Mouse (Mus musculus) lung, embryonic 15.5 days (tissue): ENCODE results near the gene Mrpl3. TPM values are rescaled to one million over a fixed set of nuclear protein-coding genes. Genes with fewer than 3 reads are reported as not detected.

ENCODE experiments used
- ATAC-seq: fragments of 200-750 bp; cut with Nextera tagmentation; 2 replicates; pipeline ENCODE4 v1.8.0; 2017; ENCODE audit warnings: moderate number of reproducible peaks, borderline replicate concordance; ENCODE audit not compliant: low FRiP score, low TSS enrichment; ENCODE audit errors: extremely low read depth
- H3K27ac ChIP-seq: fragments of 300-500 bp; sonication (generic); 2 replicates; pipeline ENCODE4 v1.5.1; 2015; ENCODE audit warnings: moderate library complexity, mild to moderate bottlenecking, inconsistent platforms
- H3K27me3 ChIP-seq: fragments of 300-500 bp; sonication (generic); 2 replicates; pipeline ENCODE4 v1.6.1; 2015; ENCODE audit warnings: inconsistent platforms
- H3K36me3 ChIP-seq: fragments of 300-500 bp; sonication (generic); 2 replicates; pipeline ENCODE4 v1.6.1; 2015; ENCODE audit warnings: inconsistent platforms
- H3K4me1 ChIP-seq: fragments of 300-500 bp; sonication (generic); 2 replicates; pipeline ENCODE4 v1.6.1; 2015; ENCODE audit warnings: inconsistent platforms
- H3K4me2 ChIP-seq: fragments of 300-500 bp; sonication (generic); 2 replicates; pipeline ENCODE4 v1.6.1; 2015; ENCODE audit warnings: inconsistent platforms, mild to moderate bottlenecking, moderate library complexity
- H3K4me3 ChIP-seq: fragments of 300-500 bp; sonication (generic); 2 replicates; pipeline ENCODE4 v1.5.1; 2015; ENCODE audit warnings: mild to moderate bottlenecking, inconsistent platforms
- H3K9ac ChIP-seq: fragments of 300-500 bp; sonication (generic); 2 replicates; pipeline ENCODE4 v1.6.1; 2015; ENCODE audit warnings: inconsistent platforms
- H3K9me3 ChIP-seq: fragments of 300-500 bp; sonication (generic); 2 replicates; pipeline ENCODE4 v1.6.1; 2016; ENCODE audit warnings: inconsistent platforms
- WGBS: fragments of 180-500 bp; shearing (Covaris S2); methylation state at CpG from one replicate; pipeline ENCODE4 v1.1.7; 2015; 5-methylcytosine and 5-hydroxymethylcytosine counted together
- polyA plus RNA-seq: library from polyadenylated mRNA; unstranded; fragments of >200 nt; fragmentation: Nextera tagmentation; extraction: Ambion mirVana; gene quantifications from 2 replicates; pipeline ENCODE4 v1.2.1, GENCODE M21; 2015

Gene Mrpl3
- polyA plus RNA-seq: 109 and 115 TPM in 2 replicates

DNA sequence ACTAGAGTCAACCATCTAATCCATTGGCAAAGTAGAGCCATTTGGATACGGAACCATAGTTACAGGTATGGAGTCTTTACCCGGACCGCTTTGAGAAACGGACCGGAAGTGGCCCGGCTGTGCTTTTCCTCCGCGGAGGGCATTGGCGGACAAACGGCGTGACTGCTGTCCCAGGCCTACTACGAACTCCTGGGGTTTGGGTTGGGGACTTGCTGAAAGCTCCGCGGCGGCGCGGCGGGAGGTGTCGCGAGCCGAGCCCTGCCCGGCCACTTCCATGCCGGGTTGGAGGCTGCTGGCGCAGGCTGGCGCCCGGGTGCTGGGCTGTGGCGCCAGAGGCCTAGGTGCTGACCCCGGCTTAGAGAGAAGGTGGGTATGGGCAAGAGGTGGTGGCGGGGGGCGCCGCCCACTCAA is at the start of gene Mrpl3:
Gene Mrpl3, plus strand, starts transcription at position 93 of the 411 bp plus-strand sequence.
- H3K27me3 ChIP-seq: no peaks in the 10 kb centered on the region
- H3K4me1 ChIP-seq: peaks cover 7% of the 10 kb centered on the region
- H3K4me2 ChIP-seq: peak within 1 kb of the TSS; percentile 66
- peak within 1 kb of the TSS; percentile 100 for H3K4me3 ChIP-seq
- under 1% methylated on average over 31 of the region's 31 CpGs for WGBS
- peaks cover 27% of the 10 kb centered on the region for H3K36me3 ChIP-seq
- H3K9ac ChIP-seq: peak within 1 kb of the TSS; percentile 100
- peak within 1 kb of the TSS; percentile 76 for H3K27ac ChIP-seq
- no peaks in the 10 kb centered on the region for H3K9me3 ChIP-seq
- peak; percentile 74; the same call in 1 of the 2 replicates for ATAC-seq

DNA sequence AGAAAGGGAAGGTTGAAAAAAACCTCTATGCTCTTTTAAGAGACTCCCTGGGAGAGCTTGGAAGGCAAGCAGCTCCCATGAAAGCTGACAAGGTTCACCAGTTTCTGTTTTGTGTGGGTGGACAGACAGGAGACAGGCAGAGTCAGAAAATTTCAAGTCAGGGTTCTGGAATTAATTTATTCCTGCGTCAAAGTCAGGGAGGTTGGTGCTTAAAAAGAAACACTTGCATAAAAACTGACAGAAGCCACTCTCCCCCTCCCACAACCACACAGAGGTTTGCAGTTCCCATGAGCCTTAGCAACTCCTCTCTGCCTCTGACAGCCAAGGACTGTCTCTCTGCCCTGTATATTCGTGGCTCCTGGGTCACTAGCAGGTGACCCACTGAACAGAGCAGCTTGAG is 42.3 kb upstream of the Mrpl3 start:
- WGBS: 29% methylated on average over 2 of the region's 2 CpGs
- no peak for ATAC-seq

DNA sequence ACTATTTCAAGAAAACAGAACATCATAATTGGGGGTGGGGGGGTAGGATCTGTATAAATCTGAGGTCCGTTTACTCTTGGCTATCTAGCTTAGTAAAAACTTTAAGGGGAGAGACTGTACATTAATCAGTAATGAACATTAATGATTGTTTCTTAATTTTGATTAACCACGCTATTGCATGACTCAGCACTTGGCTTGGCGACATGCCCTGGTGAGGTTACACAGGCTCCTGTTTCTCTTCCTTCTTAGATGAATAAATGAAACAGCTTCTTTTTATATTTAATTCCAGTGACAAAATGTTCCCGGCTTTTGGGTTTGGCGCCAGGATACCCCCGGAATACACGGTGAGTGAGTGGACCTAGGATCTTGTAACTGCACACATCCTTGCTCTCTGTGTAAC is 34.9 kb upstream of the Mrpl3 start:
- H3K27ac ChIP-seq: no peak overlapping the region
- H3K9me3 ChIP-seq: no peaks in the 10 kb centered on the region
- no peaks in the 10 kb centered on the region for H3K36me3 ChIP-seq
- no peak overlapping the region for H3K4me3 ChIP-seq
- H3K9ac ChIP-seq: no peak overlapping the region
- H3K4me1 ChIP-seq: no peaks in the 10 kb centered on the region
- WGBS: 80% methylated on average over 7 of the region's 7 CpGs
- H3K4me2 ChIP-seq: no peak overlapping the region
- no peaks in the 10 kb centered on the region for H3K27me3 ChIP-seq
- ATAC-seq: no peak

More for the DNA sequence above, 42.3 kb upstream of the Mrpl3 start:
- H3K27me3 ChIP-seq: no peaks in the 10 kb centered on the region
- no peaks in the 10 kb centered on the region for H3K9me3 ChIP-seq
- no peak overlapping the region for H3K9ac ChIP-seq
- no peak overlapping the region for H3K4me2 ChIP-seq
- no peaks in the 10 kb centered on the region for H3K4me1 ChIP-seq
- no peaks in the 10 kb centered on the region for H3K36me3 ChIP-seq
- H3K4me3 ChIP-seq: no peak overlapping the region
- H3K27ac ChIP-seq: no peak overlapping the region

DNA sequence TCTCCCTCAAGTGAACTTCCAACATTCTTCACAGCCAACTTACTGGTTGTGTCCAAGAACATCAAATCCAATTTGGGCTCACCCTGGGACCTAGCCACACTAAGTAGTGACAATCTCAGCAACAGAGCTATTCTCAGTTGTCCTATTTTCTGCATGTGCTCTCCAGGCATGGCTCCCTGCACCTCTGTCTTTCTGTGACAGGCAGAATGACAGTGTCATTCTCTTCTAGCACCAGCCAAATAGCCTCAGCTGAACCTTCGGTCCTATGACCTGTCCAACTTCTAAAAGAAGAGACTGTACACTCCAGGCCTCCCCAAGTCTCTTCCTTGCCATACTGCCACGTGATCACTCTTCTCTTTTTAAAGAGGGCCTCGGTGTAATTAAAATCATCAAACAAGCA is 24.7 kb upstream of the Mrpl3 start:
- Histone ChIP-seq H3K4me3 (no peak overlapping the region), H3K9me3 (no peaks in the 10 kb centered on the region), H3K4me2 (no peak overlapping the region), H3K36me3 (no peaks in the 10 kb centered on the region), H3K27ac (no peak overlapping the region), H3K9ac (no peak overlapping the region), H3K4me1 (no peaks in the 10 kb centered on the region), H3K27me3 (no peaks in the 10 kb centered on the region)
- ATAC-seq: no peak
- WGBS: 68% methylated on average over 3 of the region's 3 CpGs

DNA sequence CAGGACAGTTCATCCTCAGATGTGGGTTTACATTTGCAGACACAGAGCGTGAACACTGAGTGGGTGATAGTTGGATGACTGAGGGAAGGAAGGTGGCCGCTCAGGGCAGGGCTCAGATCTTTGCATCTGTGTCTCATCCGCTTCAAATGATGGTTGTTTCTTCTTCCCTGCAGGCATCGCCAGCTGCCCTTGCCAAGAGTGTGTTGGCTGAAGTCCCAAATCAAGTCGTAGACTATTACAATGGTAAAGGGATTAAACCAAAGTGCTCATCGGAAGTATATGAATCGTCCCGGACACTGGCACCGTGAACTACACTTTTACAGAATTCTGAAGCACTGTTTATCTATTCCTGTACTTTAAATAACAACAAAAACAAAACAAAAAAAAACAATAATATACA is 20.5 kb upstream of the Mrpl3 start:
- Histone ChIP-seq H3K4me1 (no peaks in the 10 kb centered on the region), H3K9ac (no peak overlapping the region), H3K4me2 (no peak overlapping the region), H3K36me3 (no peaks in the 10 kb centered on the region), H3K9me3 (no peaks in the 10 kb centered on the region), H3K27me3 (no peaks in the 10 kb centered on the region), H3K4me3 (no peak overlapping the region), H3K27ac (no peak overlapping the region)
- 75% methylated on average over 9 of the region's 9 CpGs for WGBS
- ATAC-seq: no peak

DNA sequence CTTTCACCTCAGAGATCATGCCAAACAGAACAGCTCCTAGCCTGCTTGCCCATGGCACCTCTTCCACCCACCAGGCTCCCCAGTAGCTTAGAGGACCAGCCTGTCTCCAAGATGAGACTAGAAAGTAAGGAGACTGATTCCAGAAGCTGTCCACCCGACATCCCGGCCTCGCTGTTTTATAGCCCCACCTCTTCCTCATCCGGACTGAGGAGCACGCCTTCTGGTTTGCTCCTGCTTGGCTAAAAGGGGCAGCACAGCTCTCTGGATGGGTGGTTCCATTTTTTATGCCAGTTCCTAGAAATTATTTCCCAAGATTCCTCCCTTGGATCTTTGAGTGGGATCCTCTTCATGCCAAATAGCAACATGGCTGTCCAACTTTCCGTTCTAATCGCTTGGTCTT is 19.4 kb upstream of the Mrpl3 start:
- Histone ChIP-seq H3K27me3 (no peaks in the 10 kb centered on the region), H3K4me2 (no peak overlapping the region), H3K4me3 (no peak overlapping the region), H3K27ac (no peak overlapping the region), H3K36me3 (no peaks in the 10 kb centered on the region), H3K9ac (no peak overlapping the region), H3K4me1 (no peaks in the 10 kb centered on the region), H3K9me3 (no peaks in the 10 kb centered on the region)
- no peak for ATAC-seq
- 86% methylated on average over 7 of the region's 7 CpGs for WGBS

DNA sequence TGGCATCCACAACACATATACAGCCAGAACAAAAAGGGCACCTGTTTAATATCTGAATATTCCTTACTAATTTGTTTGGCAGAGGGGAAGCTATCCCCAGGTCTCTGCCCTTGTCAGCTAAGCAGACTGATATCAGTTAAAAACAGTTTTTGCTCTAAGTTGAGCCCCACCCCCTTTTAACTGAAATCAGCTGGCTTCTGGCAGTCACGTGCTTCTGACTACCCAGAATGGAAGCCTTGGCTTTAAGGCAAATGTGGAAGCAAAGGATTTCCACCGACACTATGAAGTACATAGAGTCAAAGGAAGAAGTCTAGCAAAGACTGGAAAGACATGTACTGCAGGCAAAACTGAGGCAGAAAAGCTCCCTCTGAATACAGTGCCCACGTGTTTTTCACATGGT is 15.2 kb upstream of the Mrpl3 start:
- no peak overlapping the region for H3K9ac ChIP-seq
- 70% methylated on average over 3 of the region's 3 CpGs for WGBS
- H3K27me3 ChIP-seq: no peaks in the 10 kb centered on the region
- H3K36me3 ChIP-seq: no peaks in the 10 kb centered on the region
- no peak for ATAC-seq
- H3K4me3 ChIP-seq: no peak overlapping the region
- H3K9me3 ChIP-seq: no peaks in the 10 kb centered on the region
- no peak overlapping the region for H3K4me2 ChIP-seq
- H3K4me1 ChIP-seq: no peaks in the 10 kb centered on the region
- no peak overlapping the region for H3K27ac ChIP-seq

DNA sequence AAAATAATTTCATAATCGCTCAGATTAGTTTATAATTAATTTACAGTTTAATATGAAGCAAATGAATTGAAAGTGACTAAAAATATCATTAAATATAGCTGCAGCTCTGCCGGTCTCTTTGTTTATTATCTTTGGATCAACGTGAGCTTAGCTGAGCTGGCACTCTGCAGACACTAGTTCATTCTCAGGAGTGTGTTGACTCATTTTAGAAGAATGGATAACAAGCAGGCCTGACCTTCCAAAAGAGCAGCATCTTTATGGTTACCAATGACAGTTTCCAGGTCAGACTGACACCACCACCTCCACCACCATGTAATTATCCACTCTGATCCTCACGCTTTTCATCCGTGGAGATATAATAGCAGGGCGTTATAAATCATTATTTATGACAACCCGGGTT is 7.0 kb upstream of the Mrpl3 start:
- 55% methylated on average over 7 of the region's 7 CpGs for WGBS
- H3K4me2 ChIP-seq: no peak overlapping the region
- H3K27me3 ChIP-seq: no peaks in the 10 kb centered on the region
- no peaks in the 10 kb centered on the region for H3K9me3 ChIP-seq
- ATAC-seq: no peak
- no peak overlapping the region for H3K9ac ChIP-seq
- no peaks in the 10 kb centered on the region for H3K4me1 ChIP-seq
- no peaks in the 10 kb centered on the region for H3K36me3 ChIP-seq
- H3K27ac ChIP-seq: no peak overlapping the region
- no peak overlapping the region for H3K4me3 ChIP-seq

DNA sequence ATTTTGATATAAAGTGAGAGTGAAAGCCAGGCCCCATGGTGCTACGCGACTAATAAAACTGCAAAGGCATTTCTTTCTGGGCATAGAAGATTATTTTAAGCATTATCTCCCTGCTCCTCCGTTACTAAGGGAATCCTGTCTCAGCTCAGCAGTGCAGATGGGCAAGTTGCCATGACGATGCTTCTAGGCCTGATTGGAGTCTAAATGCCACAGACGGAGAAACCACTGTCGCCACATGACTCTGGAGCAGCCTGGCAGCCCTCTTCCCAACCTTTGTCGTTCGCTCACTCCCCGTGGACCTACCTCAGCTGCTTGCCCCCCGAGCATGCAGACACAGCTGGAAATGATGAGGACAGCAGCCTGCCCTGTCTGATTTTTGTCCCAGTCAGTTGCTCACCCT is 4.7 kb upstream of the Mrpl3 start:
- no peak overlapping the region for H3K4me2 ChIP-seq
- no peak for ATAC-seq
- no peaks in the 10 kb centered on the region for H3K9me3 ChIP-seq
- no peaks in the 10 kb centered on the region for H3K4me1 ChIP-seq
- WGBS: 65% methylated on average over 10 of the region's 10 CpGs
- H3K4me3 ChIP-seq: no peak overlapping the region
- no peaks in the 10 kb centered on the region for H3K36me3 ChIP-seq
- H3K27me3 ChIP-seq: no peaks in the 10 kb centered on the region
- no peak overlapping the region for H3K9ac ChIP-seq
- H3K27ac ChIP-seq: no peak overlapping the region

DNA sequence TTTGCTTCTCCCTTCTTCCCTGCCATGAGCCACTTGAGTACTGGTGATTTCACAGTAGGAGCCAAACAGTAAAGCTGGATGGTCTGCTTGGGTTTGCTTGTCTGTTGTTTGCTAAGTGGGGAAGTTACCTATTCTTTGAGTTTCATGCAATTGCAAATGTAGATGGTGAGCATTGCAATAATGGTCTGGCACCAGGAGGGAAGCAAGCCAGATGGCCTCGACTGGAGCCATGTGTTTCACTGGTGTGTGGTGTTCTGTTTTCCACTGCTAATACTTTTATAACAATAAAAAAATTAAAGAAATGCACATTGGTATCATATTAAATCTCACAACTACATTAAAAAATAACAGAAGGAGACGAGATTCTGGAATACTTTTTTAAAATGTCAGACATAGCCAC is 3.4 kb upstream of the Mrpl3 start:
- H3K27me3 ChIP-seq: no peaks in the 10 kb centered on the region
- no peaks in the 10 kb centered on the region for H3K36me3 ChIP-seq
- peaks cover 7% of the 10 kb centered on the region for H3K4me1 ChIP-seq
- no peak overlapping the region for H3K9ac ChIP-seq
- 33% methylated on average over 2 of the region's 2 CpGs for WGBS
- no peak overlapping the region for H3K4me3 ChIP-seq
- H3K9me3 ChIP-seq: no peaks in the 10 kb centered on the region
- ATAC-seq: no peak
- H3K4me2 ChIP-seq: no peak overlapping the region
- no peak overlapping the region for H3K27ac ChIP-seq

DNA sequence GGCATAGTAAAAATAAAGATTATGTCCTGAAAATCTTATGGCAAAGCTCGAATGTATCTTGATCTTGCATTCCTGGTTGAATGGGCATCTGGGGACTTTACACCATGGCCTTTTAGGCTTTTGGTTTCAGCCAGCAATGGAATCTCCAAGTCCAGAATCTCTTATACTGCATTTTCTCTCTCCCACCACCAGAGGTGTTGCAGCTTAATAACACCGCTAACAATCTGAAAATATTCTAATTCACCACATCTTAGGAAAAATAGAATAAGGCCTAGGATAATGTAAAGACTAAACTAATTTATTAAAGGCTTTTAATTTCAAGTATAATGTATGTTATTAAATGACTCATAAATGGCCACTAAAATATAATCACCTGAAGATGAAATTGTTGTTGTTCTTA is 2.8 kb upstream of the Mrpl3 start:
- Histone ChIP-seq H3K27me3 (no peaks in the 10 kb centered on the region), H3K9me3 (no peaks in the 10 kb centered on the region), H3K4me3 (no peak overlapping the region), H3K27ac (no peak overlapping the region), H3K36me3 (no peaks in the 10 kb centered on the region), H3K9ac (no peak overlapping the region), H3K4me1 (peaks cover 7% of the 10 kb centered on the region), H3K4me2 (no peak overlapping the region)
- WGBS: 45% methylated on average over 2 of the region's 2 CpGs
- ATAC-seq: no peak

DNA sequence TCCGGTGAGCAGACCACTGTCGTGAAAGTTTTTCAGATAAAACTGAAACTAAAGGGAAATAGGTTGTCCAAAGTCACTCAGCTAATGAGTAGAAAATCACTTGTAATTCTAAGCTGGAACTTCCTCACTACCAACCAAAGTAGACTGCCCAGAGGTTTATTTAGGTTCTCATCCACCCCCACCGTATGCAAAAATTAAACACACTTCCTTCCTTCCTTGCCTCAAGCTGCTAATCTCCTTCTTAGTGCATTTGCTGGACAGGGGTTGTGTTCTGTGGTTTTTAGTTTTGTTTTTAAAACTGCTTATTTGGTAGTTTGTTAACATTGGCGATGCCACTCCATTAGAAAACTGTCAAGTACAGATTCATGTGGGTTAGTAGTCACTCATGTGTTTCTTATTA is 773 bp downstream of the Mrpl3 start:
- H3K27me3 ChIP-seq: no peaks in the 10 kb centered on the region
- peak overlapping the region; percentile 66 for H3K4me2 ChIP-seq
- peaks cover 7% of the 10 kb centered on the region for H3K4me1 ChIP-seq
- ATAC-seq: no peak
- H3K36me3 ChIP-seq: peaks cover 33% of the 10 kb centered on the region
- WGBS: 35% methylated on average over 4 of the region's 4 CpGs
- no peaks in the 10 kb centered on the region for H3K9me3 ChIP-seq
- H3K9ac ChIP-seq: peak overlapping the region; percentile 100
- peak overlapping the region; percentile 76; the same call in 1 of the 2 replicates for H3K27ac ChIP-seq
- H3K4me3 ChIP-seq: peak overlapping the region; percentile 100

DNA sequence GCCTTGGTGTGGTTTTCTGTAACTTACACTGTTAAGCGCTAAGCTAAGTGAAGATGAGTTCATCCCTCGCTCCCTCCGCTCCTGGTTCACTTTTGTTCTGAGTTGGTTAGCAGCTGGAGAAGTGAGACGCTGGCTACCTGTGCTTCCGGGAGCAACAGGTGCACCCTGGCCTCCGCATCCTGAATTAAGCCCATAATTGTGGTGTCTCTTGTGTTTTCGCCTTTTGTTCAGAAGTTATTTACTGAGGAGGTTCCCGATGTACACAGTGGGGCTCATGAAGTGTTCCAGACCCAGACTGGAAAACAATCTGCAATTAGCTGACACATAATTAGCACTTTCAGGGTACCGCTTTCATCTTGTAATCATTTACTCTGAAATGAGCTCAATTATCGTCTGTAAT is 16.1 kb downstream of the Mrpl3 start:
- 93% methylated on average over 10 of the region's 10 CpGs for WGBS
- H3K4me3 ChIP-seq: no peak overlapping the region
- H3K27me3 ChIP-seq: no peaks in the 10 kb centered on the region
- H3K9me3 ChIP-seq: no peaks in the 10 kb centered on the region
- H3K9ac ChIP-seq: no peak overlapping the region
- H3K4me1 ChIP-seq: no peaks in the 10 kb centered on the region
- peaks cover 54% of the 10 kb centered on the region for H3K36me3 ChIP-seq
- ATAC-seq: no peak
- H3K27ac ChIP-seq: no peak overlapping the region
- no peak overlapping the region for H3K4me2 ChIP-seq
